Mouse (Mus musculus): Measurements from ENCODE around the gene Sucnr1. TPM values are rescaled to one million over a fixed set of nuclear protein-coding genes. Genes with fewer than 3 reads are reported as not detected.
"Not testable (repeated sequence)": the region's sequence is repeated elsewhere in the genome, so short reads cannot be mapped to it uniquely, and the experiment has no call there.

Sucnr1 gene
- polyA plus RNA-seq, 1 experiment, result not detected

GRCm38 (mm10) chr3:60097485-60097884 is 15.8 kb downstream of the Sucnr1 start:
- no peaks in the 10 kb centered on the region for H3K36me3 ChIP-seq (ENCODE audit: control insufficient read depth, insufficient read depth)
- H3K4me3 ChIP-seq, result no peak overlapping the region
- no peak overlapping the region for H3K4me2 ChIP-seq (ENCODE audit: low read depth)
- no peaks in the 10 kb centered on the region for H3K79me2 ChIP-seq (ENCODE audit: control insufficient read depth, insufficient read depth)
- no peak overlapping the region for H3ac ChIP-seq (ENCODE audit: control insufficient read depth, insufficient read length)
- TF ChIP-seq POLR2AphosphoS2 (IDR thresholded peaks at IDR 0.05; ENCODE audit: insufficient read length, low read depth), result no peak
- TF ChIP-seq POLR2A (IDR thresholded peaks at IDR 0.05; ENCODE audit: insufficient read length, low read depth), result no peak
- no peak for TF ChIP-seq SRF (IDR thresholded peaks at IDR 0.05; ENCODE audit: control insufficient read depth, insufficient read length, low read depth)
- TF ChIP-seq MYOD1 (IDR thresholded peaks at IDR 0.05; ENCODE audit: control insufficient read depth in 1 of 3, insufficient read length in 2 of 3, low read depth in 2 of 3), result no peak
- TF ChIP-seq MAX (IDR thresholded peaks at IDR 0.05; ENCODE audit: low read depth), result no peak
- no peak for TF ChIP-seq USF1 (IDR thresholded peaks at IDR 0.05; ENCODE audit: low read depth)
- TF ChIP-seq MYOG (IDR thresholded peaks at IDR 0.05; ENCODE audit: control insufficient read depth in 1 of 3, insufficient read depth in 1 of 3, insufficient read length in 2 of 3, low read depth in 2 of 3), result no peak
- no peak for TF ChIP-seq CEBPB (IDR thresholded peaks at IDR 0.05; ENCODE audit: insufficient read depth, poor library complexity, severe bottlenecking)
- no peak for TF ChIP-seq REST (IDR thresholded peaks at IDR 0.05; ENCODE audit: insufficient read depth, insufficient read length)
- TF ChIP-seq TCF12 (IDR thresholded peaks at IDR 0.05; ENCODE audit: insufficient read depth, poor library complexity, severe bottlenecking), result no peak
- TF ChIP-seq E2F4 (IDR thresholded peaks at IDR 0.05; ENCODE audit: insufficient read depth), result no peak
- TF ChIP-seq TCF3 (IDR thresholded peaks at IDR 0.05; ENCODE audit: insufficient read length, low read depth), result no peak
- no peaks in the 10 kb centered on the region for H3K27me3 ChIP-seq (ENCODE audit: control insufficient read depth, insufficient read depth, insufficient read length)

- no peaks in the 10 kb centered on the region for H3K27me3 ChIP-seq (ENCODE audit: control insufficient read depth, insufficient read depth, insufficient read length)
- H3K4me3 ChIP-seq, result no peak overlapping the region
- no peak overlapping the region for H3K4me2 ChIP-seq (ENCODE audit: low read depth)
- no peak overlapping the region for H3ac ChIP-seq (ENCODE audit: control insufficient read depth, insufficient read length)
- TF ChIP-seq POLR2AphosphoS2 (IDR thresholded peaks at IDR 0.05; ENCODE audit: insufficient read length, low read depth) (no peak), MYOD1 (IDR thresholded peaks at IDR 0.05; ENCODE audit: control insufficient read depth in 1 of 3, insufficient read length in 2 of 3, low read depth in 2 of 3) (no peak), SRF (IDR thresholded peaks at IDR 0.05; ENCODE audit: control insufficient read depth, insufficient read length, low read depth) (no peak), REST (IDR thresholded peaks at IDR 0.05; ENCODE audit: insufficient read depth, insufficient read length) (no peak), TCF12 (IDR thresholded peaks at IDR 0.05; ENCODE audit: insufficient read depth, poor library complexity, severe bottlenecking) (no peak), MAX (IDR thresholded peaks at IDR 0.05; ENCODE audit: low read depth) (no peak), TCF3 (IDR thresholded peaks at IDR 0.05; ENCODE audit: insufficient read length, low read depth) (no peak), POLR2A (IDR thresholded peaks at IDR 0.05; ENCODE audit: insufficient read length, low read depth) (no peak), E2F4 (IDR thresholded peaks at IDR 0.05; ENCODE audit: insufficient read depth) (no peak), CEBPB (IDR thresholded peaks at IDR 0.05; ENCODE audit: insufficient read depth, poor library complexity, severe bottlenecking) (no peak), USF1 (IDR thresholded peaks at IDR 0.05; ENCODE audit: low read depth) (no peak), MYOG (IDR thresholded peaks at IDR 0.05; ENCODE audit: control insufficient read depth in 1 of 3, insufficient read depth in 1 of 3, insufficient read length in 2 of 3, low read depth in 2 of 3) (no peak)
- H3K36me3 ChIP-seq (ENCODE audit: control insufficient read depth, insufficient read depth), result no peaks in the 10 kb centered on the region
- H3K79me2 ChIP-seq (ENCODE audit: control insufficient read depth, insufficient read depth), result no peaks in the 10 kb centered on the region
Observed at GRCm38 (mm10) chr3:60098521-60098920, 16.9 kb downstream of the Sucnr1 start.

GRCm38 (mm10) chr3:60104462-60105109 is 22.9 kb downstream of the Sucnr1 start:
- Histone ChIP-seq H3K27me3 (ENCODE audit: control insufficient read depth, insufficient read depth, insufficient read length) (no peaks in the 10 kb centered on the region), H3K79me2 (ENCODE audit: control insufficient read depth, insufficient read depth) (no peaks in the 10 kb centered on the region), H3ac (ENCODE audit: control insufficient read depth, insufficient read length) (no peak overlapping the region), H3K36me3 (ENCODE audit: control insufficient read depth, insufficient read depth) (no peaks in the 10 kb centered on the region), H3K4me3 (no peak overlapping the region), H3K4me2 (ENCODE audit: low read depth) (no peak overlapping the region)
- no peak for TF ChIP-seq USF1 (IDR thresholded peaks at IDR 0.05; ENCODE audit: low read depth)
- TF ChIP-seq TCF3 (IDR thresholded peaks at IDR 0.05; ENCODE audit: insufficient read length, low read depth), result no peak
- TF ChIP-seq E2F4 (IDR thresholded peaks at IDR 0.05; ENCODE audit: insufficient read depth), result no peak
- no peak for TF ChIP-seq MYOD1 (IDR thresholded peaks at IDR 0.05; ENCODE audit: control insufficient read depth in 1 of 3, insufficient read length in 2 of 3, low read depth in 2 of 3)
- TF ChIP-seq MYOG (IDR thresholded peaks at IDR 0.05; ENCODE audit: control insufficient read depth in 1 of 3, insufficient read depth in 1 of 3, insufficient read length in 2 of 3, low read depth in 2 of 3), result no peak
- TF ChIP-seq TCF12 (IDR thresholded peaks at IDR 0.05; ENCODE audit: insufficient read depth, poor library complexity, severe bottlenecking), result no peak
- TF ChIP-seq POLR2AphosphoS2 (IDR thresholded peaks at IDR 0.05; ENCODE audit: insufficient read length, low read depth), result no peak
- no peak for TF ChIP-seq SRF (IDR thresholded peaks at IDR 0.05; ENCODE audit: control insufficient read depth, insufficient read length, low read depth)
- TF ChIP-seq POLR2A (IDR thresholded peaks at IDR 0.05; ENCODE audit: insufficient read length, low read depth), result no peak
- TF ChIP-seq MAX (IDR thresholded peaks at IDR 0.05; ENCODE audit: low read depth), result no peak
- TF ChIP-seq CEBPB (IDR thresholded peaks at IDR 0.05; ENCODE audit: insufficient read depth, poor library complexity, severe bottlenecking), result no peak
- TF ChIP-seq REST (IDR thresholded peaks at IDR 0.05; ENCODE audit: insufficient read depth, insufficient read length), result no peak

GRCm38 (mm10) chr3:60106446-60106845 is 24.8 kb downstream of the Sucnr1 start:
- H3K4me3 ChIP-seq; H3K79me2 ChIP-seq (ENCODE audit: control insufficient read depth, insufficient read depth); H3K36me3 ChIP-seq (ENCODE audit: control insufficient read depth, insufficient read depth): not testable (repeated sequence)

GRCm38 (mm10) chr3:60107736-60108135 is 26.1 kb downstream of the Sucnr1 start:
- Histone ChIP-seq H3K79me2 (ENCODE audit: control insufficient read depth, insufficient read depth) (no peaks in the 10 kb centered on the region), H3ac (ENCODE audit: control insufficient read depth, insufficient read length) (no peak overlapping the region), H3K36me3 (ENCODE audit: control insufficient read depth, insufficient read depth) (no peaks in the 10 kb centered on the region), H3K4me3 (no peak overlapping the region), H3K27me3 (ENCODE audit: control insufficient read depth, insufficient read depth, insufficient read length) (no peaks in the 10 kb centered on the region), H3K4me2 (ENCODE audit: low read depth) (no peak overlapping the region)
- TF ChIP-seq POLR2A (IDR thresholded peaks at IDR 0.05; ENCODE audit: insufficient read length, low read depth), result no peak
- no peak for TF ChIP-seq MYOG (IDR thresholded peaks at IDR 0.05; ENCODE audit: control insufficient read depth in 1 of 3, insufficient read depth in 1 of 3, insufficient read length in 2 of 3, low read depth in 2 of 3)
- TF ChIP-seq POLR2AphosphoS2 (IDR thresholded peaks at IDR 0.05; ENCODE audit: insufficient read length, low read depth), result no peak
- TF ChIP-seq TCF12 (IDR thresholded peaks at IDR 0.05; ENCODE audit: insufficient read depth, poor library complexity, severe bottlenecking), result no peak
- no peak for TF ChIP-seq MYOD1 (IDR thresholded peaks at IDR 0.05; ENCODE audit: control insufficient read depth in 1 of 3, insufficient read length in 2 of 3, low read depth in 2 of 3)
- no peak for TF ChIP-seq USF1 (IDR thresholded peaks at IDR 0.05; ENCODE audit: low read depth)
- no peak for TF ChIP-seq SRF (IDR thresholded peaks at IDR 0.05; ENCODE audit: control insufficient read depth, insufficient read length, low read depth)

More at GRCm38 (mm10) chr3:60106446-60106845, 24.8 kb downstream of the Sucnr1 start:
- H3K27me3 ChIP-seq (ENCODE audit: control insufficient read depth, insufficient read depth, insufficient read length); H3ac ChIP-seq (ENCODE audit: control insufficient read depth, insufficient read length); H3K4me2 ChIP-seq (ENCODE audit: low read depth): not testable (repeated sequence)

All from myocyte (in vitro differentiated cells).